8 mouse cellular contexts compared by ENCODE assay signal in the genomic region with DNA sequence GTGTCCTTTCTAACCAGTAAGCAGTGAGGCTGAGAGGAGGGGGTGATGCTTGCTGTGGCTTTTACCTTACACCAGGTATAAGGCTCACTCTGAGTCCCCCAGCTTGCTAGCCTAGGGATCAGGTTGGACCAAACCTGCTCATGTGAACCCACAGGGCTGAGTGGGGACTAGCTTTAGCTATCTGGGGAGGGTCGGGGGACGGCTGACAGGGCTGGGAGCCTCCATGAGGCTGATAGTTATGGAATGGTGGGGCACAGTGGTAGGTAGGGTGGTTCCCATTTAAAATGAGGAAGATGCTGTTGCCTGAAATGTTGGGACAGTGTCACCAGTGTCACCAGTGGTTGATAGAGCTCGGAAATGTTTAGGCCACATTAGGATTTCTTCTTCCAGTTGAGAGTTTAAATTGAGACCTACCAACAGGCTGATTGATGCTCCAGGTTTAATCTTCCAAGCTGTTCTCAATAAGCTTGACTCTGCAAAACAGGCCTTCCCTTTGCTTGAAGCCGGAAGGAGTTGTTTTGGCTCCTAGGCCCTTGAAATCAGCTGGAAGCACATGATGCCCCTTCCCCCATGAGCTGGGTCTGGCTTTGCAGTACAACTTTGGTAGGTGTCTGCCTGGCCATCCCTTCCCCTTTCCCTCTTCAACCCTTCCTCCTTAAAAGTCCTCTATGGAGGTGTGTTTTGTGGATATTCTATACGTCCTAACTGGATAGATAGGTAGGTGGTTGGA. TPM values are rescaled to one million over a fixed set of nuclear protein-coding genes. Genes with fewer than 3 reads are reported as not detected.
A peak's percentile ranks its signal among the peaks of the same experiment; 100 is the strongest.
DNase-seq lines count a peak whose midpoint lies in the region; ATAC-seq and TF ChIP-seq lines count a peak whose summit lies in the region.

No protein-coding gene starts in this region.

- peak; percentile 21 for DNase-seq in liver, adult 2 months (ENCODE audit: extremely low read depth, low read depth, low spot score)
- no peak for DNase-seq in liver
- peak; percentile 33 for DNase-seq in kidney, postnatal 10 days
- DNase-seq in midbrain, embryonic 14.5 days, result no peak
- DNase-seq in right cerebral cortex, postnatal 14 days, result no peak
- DNase-seq in thymus, postnatal 25 days, result no peak
- DNase-seq in cerebellum, adult 8-10 months, result no peak

- peaks cover 28% of the 10 kb centered on the region for H3K79me2 ChIP-seq in liver, adult 2 months (ENCODE audit: control insufficient read depth, insufficient read depth, low read length)

- H3K4me3 ChIP-seq in liver, adult 2 months (ENCODE audit: insufficient read depth, low read depth, low read length), result peak overlapping the region; percentile 25
- H3K4me3 ChIP-seq in forebrain, embryonic 13.5 days, result peak overlapping the region; percentile 80
- H3K4me3 ChIP-seq in midbrain, embryonic 14.5 days (replicated peaks; ENCODE audit: low read depth, low read length), result peak overlapping the region; percentile 82

- no peak for TF ChIP-seq POLR2A in liver, adult 2 months (IDR thresholded peaks at IDR 0.05; ENCODE audit: extremely low read depth, insufficient read depth, low read length)

- WGBS in liver, adult 2 months, result 19% methylated on average over 5 of the region's 5 CpGs
- 52% methylated on average over 5 of the region's 5 CpGs for WGBS in forebrain, embryonic 13.5 days
- WGBS in midbrain, embryonic 14.5 days, result 50% methylated on average over 5 of the region's 5 CpGs

- TF ChIP-seq CTCF in liver, adult 2 months (IDR thresholded peaks at IDR 0.05; ENCODE audit: low read depth, low read length), result no peak

- no peaks in the 10 kb centered on the region for H3K36me3 ChIP-seq in liver, adult 2 months (ENCODE audit: control insufficient read depth, insufficient read depth, low read length)
- 0 out of 2 replicates have a peak, but pooled peaks cover 2% of the 10 kb centered on the region for H3K36me3 ChIP-seq in forebrain, embryonic 13.5 days (ENCODE audit: poor library complexity, severe bottlenecking)
- H3K36me3 ChIP-seq in midbrain, embryonic 14.5 days (ENCODE audit: control insufficient read depth, insufficient read depth, low read length), result no peaks in the 10 kb centered on the region

- H3K4me2 ChIP-seq in forebrain, embryonic 13.5 days, result peak overlapping the region; percentile 98
- H3K4me2 ChIP-seq in midbrain, embryonic 14.5 days (ENCODE audit: low read length), result peak overlapping the region; percentile 99

- no peaks in the 10 kb centered on the region for H3K27me3 ChIP-seq in liver, adult 2 months (ENCODE audit: control insufficient read depth, insufficient read depth, low read length)
- H3K27me3 ChIP-seq in forebrain, embryonic 13.5 days, result no peaks in the 10 kb centered on the region
- no peaks in the 10 kb centered on the region for H3K27me3 ChIP-seq in midbrain, embryonic 14.5 days (ENCODE audit: control insufficient read depth, insufficient read depth, low read length)

- H3K9me3 ChIP-seq in forebrain, embryonic 13.5 days (replicated peaks), result no peaks in the 10 kb centered on the region
- no peaks in the 10 kb centered on the region for H3K9me3 ChIP-seq in midbrain, embryonic 14.5 days (ENCODE audit: control insufficient read depth, low read length)

- peak overlapping the region; percentile 26 for H3K9ac ChIP-seq in liver, adult 2 months (ENCODE audit: low read depth, low read length)
- peak overlapping the region; percentile 94 for H3K9ac ChIP-seq in forebrain, embryonic 13.5 days
- peak overlapping the region; percentile 83 for H3K9ac ChIP-seq in midbrain, embryonic 14.5 days (replicated peaks; ENCODE audit: low read length)

- H3K4me1 ChIP-seq in liver, adult 2 months (ENCODE audit: control insufficient read depth, insufficient read depth, low read length), result peaks cover 27% of the 10 kb centered on the region
- peaks cover 55% of the 10 kb centered on the region for H3K4me1 ChIP-seq in forebrain, embryonic 13.5 days
- peaks cover 41% of the 10 kb centered on the region for H3K4me1 ChIP-seq in midbrain, embryonic 14.5 days (ENCODE audit: control insufficient read depth, insufficient read depth, low read length)

- no peak for ATAC-seq in forebrain, embryonic 13.5 days
- ATAC-seq in midbrain, embryonic 14.5 days (ENCODE audit: low FRiP score, low TSS enrichment), result no peak

- H3K27ac ChIP-seq in liver, adult 2 months (replicated peaks; ENCODE audit: insufficient read depth, low read depth, low read length), result no peak overlapping the region
- no peak overlapping the region for H3K27ac ChIP-seq in forebrain, embryonic 13.5 days
- no peak overlapping the region; the same call in 1 of the 2 replicates for H3K27ac ChIP-seq in midbrain, embryonic 14.5 days (replicated peaks; ENCODE audit: low read depth, low read length)

RNA-seq across cellular contexts. Expression of gene Arhgef11, which starts 1.8 kb away (rescaled TPM):
- 12.6 and 16.2 TPM in 2 replicates for total RNA-seq in liver, adult 2 months (2014; rRNA removed)
- polyA plus RNA-seq in liver, adult 2 months (2012; rRNA removed), result 15.5 and 16.4 TPM in 2 replicates
- 18.2 and 20.4 TPM in 2 replicates for polyA plus RNA-seq in forebrain, embryonic 13.5 days (2015; fragmentation: Nextera tagmentation; extraction: Ambion mirVana)
- 22.8 and 30.6 TPM in 2 replicates for polyA plus RNA-seq in midbrain, embryonic 14.5 days (2014; fragmentation: Nextera tagmentation; extraction: Ambion mirVana)

Comparison
In these comparisons a context has a peak if more than half of its experiments do, and no peak if none do; other contexts are left out.
1. DNase-seq: peak in liver, adult 2 months (single experiment) and kidney, postnatal 10 days (single experiment); none in liver (single experiment), midbrain, embryonic 14.5 days (single experiment), right cerebral cortex, postnatal 14 days (single experiment), thymus, postnatal 25 days (single experiment) and cerebellum, adult 8-10 months (single experiment).
2. H3K4me3 ChIP-seq: peak in every context shown above with its lines; median percentile 82 in midbrain, embryonic 14.5 days; 80 in forebrain, embryonic 13.5 days; 25 in liver, adult 2 months.
3. H3K9ac ChIP-seq: peak in every context shown above with its lines; median percentile 94 in forebrain, embryonic 13.5 days; 83 in midbrain, embryonic 14.5 days; 26 in liver, adult 2 months.